Mouse (Mus musculus) hindlimb bud, embryonic 11.5 days (tissue): ENCODE data around the gene Sirt3.
A peak's percentile ranks its signal among the peaks of the same experiment; 100 is the strongest.
"Not testable (repeated sequence)": the region's sequence is repeated elsewhere in the genome, so short reads cannot be mapped to it uniquely, and the experiment has no call there.

Experiments used
- DNase-seq: peaks from one replicate; pipeline ENCODE4 v3.0.0-alpha.2; 2012; ENCODE audit warnings: low read depth, low spot score; ENCODE audit errors: extremely low spot score

The Sirt3 gene

DNA sequence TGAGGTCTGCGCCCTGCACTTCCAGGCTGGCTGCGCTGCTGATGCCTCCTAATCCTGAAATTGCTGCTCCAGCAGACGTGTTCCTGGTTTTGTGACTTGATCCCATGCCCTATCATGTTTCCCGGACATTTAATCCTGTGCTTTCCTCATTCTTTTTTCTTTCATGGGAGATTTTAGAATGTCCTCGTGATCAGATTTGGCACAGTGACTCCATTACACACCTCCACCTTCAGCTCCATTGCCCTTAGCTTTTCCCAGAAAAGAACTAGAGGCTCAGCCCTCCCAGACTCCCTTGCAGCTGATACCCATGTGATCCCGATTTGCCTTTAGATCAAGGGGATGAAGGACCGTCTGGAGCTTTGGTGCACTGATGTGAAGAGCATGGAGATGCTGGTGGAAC lies 15.8 kb upstream of the Sirt3 start:
- no peak for DNase-seq

DNA sequence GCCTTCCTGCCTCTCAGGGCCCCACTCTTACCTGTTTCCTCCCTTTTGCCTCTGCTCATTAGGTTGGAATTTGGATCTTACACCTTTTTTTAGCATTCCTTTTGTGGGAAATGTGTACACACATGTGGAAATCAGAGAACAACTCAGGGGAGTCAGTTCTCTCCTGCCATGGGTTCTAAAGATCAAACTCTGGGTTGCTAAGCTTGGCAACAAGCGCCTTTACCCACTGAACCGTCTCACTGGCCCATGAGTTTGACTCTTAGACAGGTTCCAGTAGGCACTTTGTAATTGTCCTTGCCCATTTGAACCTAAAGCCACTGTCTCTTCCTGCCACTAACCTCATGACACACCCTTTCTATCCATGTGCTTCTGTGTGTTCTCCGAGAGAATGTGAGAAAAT lies 12.5 kb upstream of the Sirt3 start:
- DNase-seq: no peak

DNA sequence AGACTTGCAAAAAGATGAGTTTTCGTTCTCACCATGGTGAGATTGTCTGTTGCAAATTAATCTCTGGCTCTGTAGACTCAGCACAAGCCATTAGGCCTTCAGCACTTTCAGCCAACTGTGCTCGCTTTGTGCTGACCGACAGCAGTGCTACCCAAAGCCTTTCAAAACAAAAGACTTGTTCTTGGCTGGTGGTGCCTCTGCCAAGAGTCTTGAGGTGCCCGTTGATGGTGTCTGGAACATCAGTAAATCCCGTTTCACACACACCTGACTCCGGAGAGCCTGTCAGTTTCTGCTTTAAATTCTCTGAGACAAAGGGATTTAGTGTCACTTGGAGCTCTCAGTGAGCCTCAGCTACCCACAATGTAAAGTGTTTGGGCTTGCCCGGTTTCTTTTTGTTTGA lies 11.9 kb upstream of the Sirt3 start:
- no peak for DNase-seq

DNA sequence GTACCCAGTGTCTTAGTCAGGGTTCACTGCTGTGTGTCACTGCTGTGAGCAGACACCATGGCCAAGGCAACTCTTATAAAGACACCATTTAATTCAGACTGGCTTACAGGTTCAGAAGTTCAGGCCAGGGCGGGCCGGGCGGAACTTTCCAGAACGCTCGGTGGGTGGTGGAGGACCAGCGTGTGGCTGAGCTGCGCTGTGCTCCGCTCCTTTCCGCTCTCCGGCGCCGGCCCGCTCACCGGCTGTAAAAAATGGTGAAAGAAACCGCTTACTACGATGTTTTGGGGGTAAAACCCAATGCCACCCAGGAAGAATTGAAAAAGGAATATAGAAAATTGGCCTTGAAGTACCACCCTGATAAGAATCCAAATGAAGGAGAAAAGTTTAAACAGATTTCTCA lies 8.5 kb upstream of the Sirt3 start:
- not testable (repeated sequence) for DNase-seq

DNA sequence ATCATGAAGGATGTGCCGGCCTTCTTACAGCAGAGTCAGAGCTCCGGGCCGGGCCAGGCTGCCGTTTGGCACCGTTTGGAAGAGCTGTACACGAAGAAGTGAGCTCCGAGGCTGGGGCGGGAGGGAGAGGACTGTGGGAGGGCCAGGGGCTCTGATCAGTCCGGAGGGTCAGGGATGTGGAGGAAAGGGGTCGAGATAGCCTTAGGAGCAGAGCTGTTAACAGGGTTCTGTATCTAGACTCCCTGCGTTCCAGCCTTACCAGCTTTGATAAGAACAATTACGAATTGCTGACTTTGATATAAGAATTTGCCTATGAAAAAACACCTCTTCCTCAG lies 327 bp upstream of the Sirt3 start:
- DNase-seq: no peak

DNA sequence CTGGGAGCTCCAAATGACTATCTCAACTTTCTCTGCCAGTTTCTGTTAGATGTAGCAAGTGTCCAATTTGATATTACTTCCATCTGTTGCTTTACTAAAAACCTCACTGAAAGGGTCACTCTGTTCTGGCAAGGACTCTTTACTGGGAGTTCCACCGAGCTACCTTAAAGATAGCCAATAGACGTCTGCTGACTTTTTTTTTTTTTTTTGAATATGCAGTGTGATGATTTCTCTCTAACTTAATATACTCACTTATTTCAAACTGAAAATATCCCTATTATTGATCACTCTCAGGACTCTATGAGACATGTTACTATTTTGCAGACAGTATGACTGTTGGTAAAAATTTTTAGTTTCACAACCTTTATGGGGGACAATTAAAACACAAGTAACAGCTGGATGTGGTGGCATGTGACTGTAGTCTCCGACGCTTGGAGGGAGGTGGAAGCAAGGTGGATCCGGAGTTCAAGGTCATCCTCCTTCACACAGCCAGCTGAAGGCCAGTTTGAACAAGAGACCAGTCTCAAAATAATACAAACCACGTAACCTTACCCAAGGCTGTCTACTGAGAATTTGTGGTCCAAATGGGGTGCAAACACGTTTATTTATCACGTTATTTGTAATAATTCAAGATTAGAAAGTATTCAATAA lies 1.1 kb downstream of the Sirt3 start:
- DNase-seq: no peak

DNA sequence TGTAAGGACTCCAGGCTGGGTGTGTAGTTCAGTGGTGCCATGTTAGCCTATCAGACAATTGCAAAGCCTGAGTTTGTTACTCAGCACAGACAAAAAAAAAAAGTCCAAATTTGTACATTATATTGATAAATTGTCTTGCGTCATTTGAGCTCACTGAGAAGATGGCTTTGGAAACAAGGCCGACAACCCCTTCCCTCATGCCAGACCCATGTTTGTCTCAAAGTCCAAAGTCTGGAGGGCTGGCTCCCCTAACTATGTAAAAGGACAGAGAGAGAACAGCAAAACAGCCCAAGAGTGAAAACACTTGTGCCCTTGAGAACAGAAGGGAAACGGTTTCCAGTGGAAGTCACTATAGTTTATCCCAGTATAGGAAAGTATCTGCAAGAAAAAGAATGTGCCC lies 1.7 kb downstream of the Sirt3 start:
- DNase-seq: no peak

DNA sequence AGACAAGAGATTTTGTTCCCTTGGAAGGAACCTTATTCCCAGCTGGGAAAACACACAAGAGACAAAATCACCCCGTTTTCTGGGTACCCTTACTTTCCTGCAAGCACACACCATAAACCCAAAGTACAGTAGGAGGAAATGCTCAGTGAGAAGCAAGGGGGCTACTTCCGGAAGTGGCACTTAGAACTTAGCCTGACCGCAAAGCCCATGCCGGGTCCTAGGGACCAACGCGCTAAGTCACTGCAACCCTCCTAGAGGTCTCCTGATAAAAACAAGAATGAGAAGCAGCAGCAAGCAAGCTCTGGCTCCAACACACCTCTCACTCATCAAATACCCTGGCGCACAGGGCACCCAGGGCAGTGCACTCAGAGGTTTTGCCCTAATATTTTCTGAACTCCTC lies 2.8 kb downstream of the Sirt3 start:
- no peak for DNase-seq

DNA sequence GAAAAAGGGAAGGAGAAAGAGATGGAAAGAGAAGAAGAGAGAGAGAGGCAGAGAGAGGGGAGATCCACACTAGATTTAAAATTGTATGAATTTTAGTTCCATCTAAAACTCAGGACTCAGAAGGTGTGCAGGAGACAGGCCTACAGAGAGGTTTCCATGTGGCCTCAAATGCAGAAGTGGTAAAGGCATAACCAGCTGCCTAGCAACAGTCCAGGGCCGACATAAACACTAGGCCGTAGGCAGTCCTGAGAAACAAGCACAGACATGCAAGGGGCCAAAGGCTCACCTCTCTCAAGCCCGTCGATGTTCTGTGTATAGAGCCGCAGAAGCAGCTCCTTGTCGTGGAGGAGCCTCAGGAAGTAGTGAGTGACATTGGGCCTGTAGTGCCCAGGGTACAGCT lies 4.7 kb downstream of the Sirt3 start:
- no peak for DNase-seq

DNA sequence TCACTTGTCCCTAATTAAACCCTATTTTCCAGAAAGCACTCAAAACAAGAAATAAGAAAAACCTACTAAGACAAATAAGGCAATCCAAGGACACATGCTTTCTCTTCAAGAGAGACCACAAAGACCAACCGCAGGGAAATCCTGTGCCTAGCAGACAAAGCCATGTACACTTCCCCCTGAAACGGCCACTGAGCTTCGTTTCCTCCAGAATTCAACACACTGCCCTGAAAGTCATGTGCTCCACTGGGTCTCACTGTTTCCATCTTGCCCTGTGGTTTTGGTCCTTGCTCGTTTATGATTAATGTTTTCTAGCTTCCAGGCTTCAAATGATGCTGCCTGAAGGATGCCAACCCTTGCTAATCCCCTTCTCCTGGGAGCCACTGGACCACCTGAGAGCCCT lies 7.9 kb downstream of the Sirt3 start:
- DNase-seq: no peak

DNA sequence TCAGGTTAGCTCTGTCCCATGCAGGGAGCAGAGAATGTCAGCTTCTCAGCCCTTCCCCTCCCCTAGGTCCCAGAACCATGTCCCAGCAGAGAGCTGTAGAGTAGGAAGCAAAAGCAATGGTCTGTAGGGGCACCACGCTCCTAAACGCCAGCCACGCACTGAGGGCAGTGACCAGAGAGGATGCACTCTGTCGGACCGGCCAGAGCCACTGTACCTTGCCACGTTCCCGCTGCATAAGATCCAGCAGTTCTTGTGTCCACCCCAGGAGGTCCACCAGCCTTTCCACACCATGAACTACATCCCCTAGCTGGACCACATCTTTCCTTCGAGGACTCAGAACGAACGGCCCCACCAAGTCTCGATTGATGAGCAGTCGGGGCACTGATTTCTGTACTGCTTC lies 17.3 kb downstream of the Sirt3 start:
- DNase-seq: no peak

DNA sequence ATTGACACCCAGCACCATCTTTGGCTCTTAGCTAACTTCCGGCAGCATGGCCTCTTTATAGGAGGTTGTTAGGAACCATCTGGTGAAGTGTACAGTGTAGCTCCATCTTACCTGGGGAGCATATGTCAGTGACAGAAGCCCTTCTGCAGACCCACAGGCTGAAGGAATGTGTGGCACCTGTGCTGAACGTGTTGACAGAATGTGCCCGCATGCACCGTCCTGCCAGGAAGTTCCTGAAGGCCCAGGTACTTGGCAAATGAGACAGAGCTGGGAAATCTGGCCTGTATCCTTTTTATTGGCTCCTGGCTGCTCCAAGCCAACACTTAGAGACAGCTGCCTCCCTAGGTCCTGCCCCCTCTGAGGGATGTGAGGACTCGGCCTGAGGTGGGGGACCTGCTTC lies 21.4 kb downstream of the Sirt3 start:
- DNase-seq: no peak

DNA sequence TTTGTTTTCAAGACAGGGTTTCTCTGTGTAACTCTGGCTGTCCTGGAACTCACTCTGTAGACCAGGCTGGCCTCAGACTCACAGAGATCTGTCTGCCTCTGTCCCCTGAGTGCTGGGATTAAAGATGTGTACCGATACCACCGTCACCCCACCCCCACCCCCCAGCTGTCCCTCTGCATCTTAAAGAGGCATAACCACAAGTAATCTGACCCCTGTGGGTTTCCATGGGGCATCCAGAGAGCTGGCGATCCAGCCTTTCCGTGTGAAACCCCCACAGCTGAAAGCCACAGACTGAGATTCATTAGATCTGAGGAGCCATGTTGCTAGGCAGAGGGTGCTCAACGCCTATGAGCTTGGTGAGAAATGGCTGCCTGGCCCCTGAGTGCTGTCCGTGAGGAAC lies 22.1 kb downstream of the Sirt3 start:
- no peak for DNase-seq

DNA sequence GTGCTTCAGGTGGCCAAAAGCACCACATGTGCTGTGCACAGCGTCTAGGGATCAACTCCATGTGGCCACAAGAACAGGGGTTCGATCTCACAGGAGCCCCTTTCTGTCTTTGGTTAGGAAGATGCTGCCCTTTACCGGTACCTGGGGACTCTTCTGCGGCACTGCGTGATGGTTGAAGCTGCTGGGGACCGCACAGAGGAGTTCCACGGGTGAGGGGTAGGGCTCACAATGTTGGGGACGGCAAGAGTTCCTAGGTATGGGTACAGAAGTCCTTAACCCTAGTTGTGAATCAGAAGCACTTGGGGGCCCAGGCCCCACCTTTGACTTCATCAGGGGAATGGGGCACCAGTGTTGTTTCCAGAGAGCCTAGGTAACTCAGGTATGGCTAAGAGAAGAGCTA lies 23.4 kb downstream of the Sirt3 start:
- DNase-seq: no peak

DNA sequence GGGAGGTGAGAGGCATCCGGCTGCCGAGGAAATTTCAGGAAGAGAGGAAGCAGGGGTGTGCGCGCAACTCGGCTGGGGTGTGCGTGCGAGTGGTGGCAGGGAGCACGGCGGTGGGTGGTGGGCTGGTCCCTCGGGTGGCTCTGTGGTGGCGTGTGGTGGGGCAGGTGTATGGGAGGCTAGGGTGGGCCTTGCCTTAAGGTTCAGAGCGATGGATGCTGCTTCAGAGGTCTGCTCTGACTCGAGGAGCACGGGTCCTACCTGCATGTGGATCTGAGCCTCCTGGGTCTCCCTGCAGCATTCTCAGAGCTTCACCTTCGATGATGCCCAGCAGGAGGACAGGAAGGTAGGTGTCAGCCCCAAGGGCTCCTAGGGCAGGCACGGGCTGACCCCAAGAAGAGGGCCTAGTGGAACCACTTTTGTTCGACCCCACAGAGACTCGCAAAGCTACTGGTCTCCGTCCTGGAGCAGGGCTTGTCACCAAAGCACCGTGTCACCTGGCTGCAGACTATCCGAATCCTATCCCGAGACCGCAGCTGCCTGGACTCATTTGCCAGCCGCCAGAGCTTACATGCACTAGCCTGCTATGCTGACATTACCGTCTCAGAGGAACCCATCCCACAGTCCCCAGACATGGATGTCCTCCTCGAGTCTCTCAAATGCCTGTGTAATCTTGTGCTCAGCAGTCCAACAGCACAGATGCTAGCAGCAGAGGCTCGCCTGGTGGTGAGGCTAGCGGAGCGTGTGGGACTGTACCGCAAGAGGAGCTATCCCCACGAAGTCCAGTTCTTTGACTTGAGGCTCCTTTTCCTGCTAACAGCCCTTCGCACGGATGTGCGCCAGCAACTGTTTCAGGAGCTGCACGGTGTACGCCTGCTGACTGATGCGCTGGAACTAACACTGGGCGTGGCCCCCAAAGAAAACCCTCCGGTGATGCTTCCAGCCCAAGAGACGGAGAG lies 24.3 kb downstream of the Sirt3 start, which contains the start of gene Bet1l:
Bet1l (minus strand) TSS at position 28 of the 956 bp plus-strand sequence.
- no peak for DNase-seq

DNA sequence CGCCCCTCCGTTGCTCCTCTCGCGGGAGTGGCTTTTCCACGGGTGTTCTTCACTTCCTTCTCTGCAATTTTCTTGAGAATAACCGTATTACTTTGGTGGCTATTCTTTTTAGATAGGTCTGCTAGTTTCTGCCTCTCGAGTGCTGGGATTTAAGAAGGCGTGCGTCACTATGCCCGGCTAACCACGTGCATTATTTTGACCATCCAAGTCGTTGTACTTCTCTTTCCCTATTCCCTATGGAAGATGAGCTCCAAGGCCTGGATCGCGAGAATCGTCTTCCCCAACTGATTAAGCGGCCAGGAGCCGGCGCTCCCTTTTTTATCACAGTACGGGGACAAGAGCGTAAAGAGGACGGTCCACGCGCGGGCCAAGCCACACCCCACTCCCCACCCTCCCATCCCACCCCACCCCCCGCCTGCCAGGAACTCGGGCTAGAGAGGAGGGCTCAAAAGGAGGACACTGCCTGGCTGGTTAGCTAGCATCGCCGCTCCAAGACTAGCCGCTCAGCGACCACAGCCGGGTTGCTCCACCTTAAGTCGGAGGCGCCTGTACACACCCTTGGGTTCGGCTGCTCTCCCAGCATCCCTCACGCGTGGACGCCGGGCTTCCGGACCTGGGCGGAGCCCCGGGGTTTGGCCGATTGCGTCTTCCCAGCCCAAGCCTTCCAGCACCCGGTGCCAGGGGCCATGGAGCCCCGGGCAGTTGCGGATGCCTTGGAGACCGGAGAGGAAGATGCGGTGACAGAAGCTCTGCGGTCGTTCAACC lies 25.1 kb downstream of the Sirt3 start, which contains the start of gene Ric8a:
Ric8a (plus strand) TSS at position 173 of the 765 bp plus-strand sequence.
- DNase-seq: peak; percentile 12

DNA sequence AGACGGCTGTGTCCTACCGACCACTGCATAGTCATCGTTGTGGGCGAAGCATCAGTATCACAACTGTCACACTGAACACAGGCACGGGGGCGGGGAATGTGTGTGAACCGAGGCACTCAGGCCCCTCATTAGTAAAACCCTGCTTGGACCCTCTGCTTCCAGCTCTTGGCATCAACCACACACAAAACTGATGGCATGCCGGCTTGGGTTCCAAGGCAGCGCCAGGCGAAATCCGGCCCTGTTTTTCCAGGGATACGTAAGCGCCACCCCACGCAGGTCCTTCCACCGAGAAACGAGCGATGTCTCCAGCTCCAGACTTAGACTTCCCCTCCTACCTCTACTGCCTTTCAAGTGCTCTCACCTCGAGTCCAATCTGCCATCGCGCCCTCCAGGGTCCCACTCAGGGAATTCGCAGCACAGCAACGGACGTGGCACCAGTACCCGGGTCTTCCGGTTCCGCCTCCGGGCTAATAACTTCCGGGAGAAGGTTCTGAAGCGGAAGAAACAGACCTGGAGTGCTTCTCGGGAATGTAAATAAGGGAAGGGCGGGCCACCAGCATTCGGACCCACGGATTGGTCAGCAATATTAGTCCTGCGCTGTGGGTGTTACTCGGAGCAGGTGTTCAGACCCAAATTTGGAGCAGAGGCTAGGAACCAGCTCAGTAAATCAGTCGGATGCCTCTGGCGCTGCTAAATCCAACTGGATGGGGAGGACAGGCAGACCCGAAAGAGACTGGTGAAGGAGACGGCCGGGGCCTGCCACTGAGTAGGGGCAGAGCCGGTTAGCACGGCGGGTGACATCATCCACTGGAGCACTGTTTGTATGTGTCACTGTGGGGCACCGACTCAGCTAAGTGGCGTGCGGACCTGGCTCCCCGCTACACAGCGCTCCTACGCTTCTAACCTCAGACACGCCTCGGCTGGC lies 26.0 kb downstream of the Sirt3 start, which contains the start of gene Gm45785:
Gm45785 (minus strand) TSS at position 472 of the 925 bp plus-strand sequence.
- peak; percentile 86 for DNase-seq

DNA sequence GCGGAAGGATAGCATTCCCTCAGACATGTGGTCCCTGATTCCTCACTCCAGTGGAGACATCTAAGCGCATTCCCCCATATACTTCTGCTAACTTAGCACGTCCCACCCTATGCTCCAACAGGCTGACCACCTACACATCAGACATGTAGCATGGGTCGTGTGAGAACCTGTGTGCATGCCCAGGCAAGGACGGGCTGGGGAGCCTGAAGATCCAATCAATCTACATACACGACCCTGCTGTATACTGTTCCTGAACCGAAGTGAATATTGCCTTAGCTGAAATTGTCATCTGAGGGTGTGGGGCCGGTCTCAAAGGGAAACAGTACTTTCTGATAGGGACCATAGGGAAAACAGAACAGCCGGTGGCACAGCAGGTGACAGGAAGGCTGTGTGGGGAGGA lies 26.9 kb downstream of the Sirt3 start:
- no peak for DNase-seq

DNA sequence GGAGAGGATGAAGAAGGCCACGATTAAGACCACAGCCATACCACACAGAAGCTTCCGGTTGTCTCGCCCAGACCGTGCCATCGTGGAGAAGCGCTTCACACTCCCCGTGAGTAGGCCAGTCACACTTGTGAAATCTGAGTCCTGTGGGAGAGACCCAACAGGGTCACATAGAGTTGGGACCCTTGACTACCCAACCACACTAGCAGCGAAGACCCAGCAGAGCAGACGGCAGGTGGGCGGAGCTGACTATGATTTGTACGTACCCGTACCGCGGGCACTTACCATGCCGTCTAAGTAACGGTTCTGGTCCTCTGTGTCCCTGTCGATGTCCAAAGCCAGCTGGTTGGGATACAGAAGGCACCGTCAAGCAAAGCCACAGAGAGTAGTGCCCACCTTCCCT lies 27.6 kb downstream of the Sirt3 start:
- no peak for DNase-seq

DNA sequence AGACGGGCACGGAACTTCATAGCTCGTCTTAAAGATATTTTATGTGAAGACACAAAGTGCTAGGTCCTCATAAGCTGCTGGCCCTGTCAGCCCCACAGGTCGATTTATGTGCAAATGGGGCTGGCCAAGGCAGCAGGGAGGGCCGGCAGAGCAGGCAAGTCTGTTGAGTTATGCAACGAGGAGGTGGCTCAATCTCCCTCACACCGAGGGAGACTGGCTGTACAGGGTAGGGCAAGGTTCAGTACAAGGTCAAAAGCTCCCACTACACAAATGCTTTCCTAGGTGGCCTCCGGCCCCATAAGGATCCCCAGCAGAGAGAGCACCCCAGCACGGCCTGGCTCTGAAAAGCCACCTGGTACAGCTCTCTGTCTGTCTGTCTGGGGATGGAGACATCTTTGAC lies 28.7 kb downstream of the Sirt3 start:
- no peak for DNase-seq
